Mouse (Mus musculus) liver, adult 2 months (tissue): ENCODE results near the gene Sypl2.

Experiments
- CTCF ChIP-seq: fragments of 200-500 bp; IDR thresholded peaks from 2 replicates; pipeline ENCODE4 v1.5.1; 2011; ENCODE audit warnings: low read depth, low read length, control low read depth
- POLR2A ChIP-seq: fragments of 200-500 bp; IDR thresholded peaks from 2 replicates; pipeline ENCODE4 v1.6.1; 2011; ENCODE audit warnings: low read length, control low read depth; ENCODE audit not compliant: insufficient read depth; ENCODE audit errors: extremely low read depth

DNA sequence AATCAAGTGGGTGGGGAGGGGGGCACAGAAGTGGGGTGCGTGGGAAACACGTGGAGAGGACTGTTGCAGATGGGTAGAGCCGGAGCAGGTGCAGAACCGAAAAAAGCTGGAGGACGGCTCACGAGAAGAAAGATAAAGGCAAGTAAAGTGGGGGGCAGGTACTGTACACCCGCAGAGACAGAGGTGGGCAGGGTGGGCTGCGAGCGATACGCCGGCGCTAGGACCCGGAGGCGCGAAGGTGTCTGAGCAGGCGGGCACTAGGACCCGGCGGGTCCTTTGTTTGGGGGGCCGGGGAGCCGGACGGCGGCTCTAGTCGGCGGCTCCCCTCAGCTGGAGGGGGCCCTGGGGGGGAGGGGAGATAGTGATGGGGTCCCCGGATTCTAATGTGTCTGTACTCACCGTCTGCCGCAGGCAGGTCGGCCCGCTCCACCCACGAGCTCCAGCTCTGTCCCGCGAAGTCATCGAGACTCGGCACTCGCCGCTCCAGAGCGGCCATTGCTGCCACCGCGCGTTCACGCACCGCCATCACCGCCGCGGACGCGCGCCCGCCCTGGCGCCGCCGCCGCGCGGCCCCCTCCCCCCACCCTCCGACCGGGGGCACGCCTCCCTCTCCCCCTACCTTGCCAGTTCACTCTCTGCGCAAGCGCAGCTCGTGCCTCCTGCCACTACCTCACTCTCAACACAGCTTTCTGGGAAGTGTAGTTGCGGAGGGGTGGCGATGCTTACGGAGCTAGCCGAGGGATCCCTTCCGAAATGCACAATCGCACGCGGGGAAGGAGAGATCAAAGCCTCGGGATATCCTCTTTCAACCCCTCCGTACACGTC lies 16.3 kb downstream of the Sypl2 start:
- TF ChIP-seq POLR2A (peak; percentile 25), CTCF (no peak)
